8 mouse cellular contexts compared by ENCODE assay signal in the genomic region with DNA sequence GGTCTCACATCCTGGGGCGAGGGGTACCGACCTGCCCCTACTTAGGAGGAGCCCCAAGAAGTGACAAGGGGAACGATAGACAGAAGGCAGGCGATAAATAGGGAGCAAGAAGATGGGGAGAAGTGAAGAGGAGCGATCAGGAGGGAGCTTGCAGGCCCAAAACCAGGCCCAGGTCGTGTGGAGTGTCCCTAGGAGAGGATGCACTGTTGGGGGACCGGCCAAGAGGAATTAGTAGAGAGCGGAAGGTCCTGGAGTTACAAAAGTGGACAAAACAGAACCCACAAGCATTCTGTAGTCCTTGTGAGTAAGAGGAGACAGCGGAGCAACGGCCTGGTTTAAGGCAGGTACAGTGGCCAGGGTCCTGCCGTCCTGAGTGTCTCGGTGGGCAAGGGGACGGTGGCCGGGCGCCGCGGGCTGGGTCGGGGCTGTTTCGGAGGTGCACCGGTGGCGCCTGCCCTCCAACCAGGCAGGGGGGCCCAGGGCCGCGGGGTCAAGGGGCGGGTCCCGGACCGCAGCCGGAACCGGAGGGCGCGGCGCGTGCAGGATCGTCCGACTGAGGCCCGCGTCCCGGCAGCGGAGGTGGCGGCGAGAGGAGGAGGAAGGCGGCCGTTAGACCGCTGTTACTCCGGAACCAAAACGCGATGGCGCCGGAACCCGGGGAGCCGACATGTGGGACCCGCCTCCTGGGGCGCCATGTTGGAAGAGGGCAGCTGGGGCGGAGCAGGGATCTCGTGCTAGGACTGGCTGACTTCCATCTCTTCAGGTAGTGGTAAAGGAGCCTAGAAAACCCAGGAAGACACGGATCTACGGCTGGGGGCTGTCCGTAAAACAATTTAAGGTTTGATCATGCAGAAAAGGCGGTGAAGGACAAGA. TPM values are rescaled to one million over a fixed set of nuclear protein-coding genes. Genes with fewer than 3 reads are reported as not detected.
A peak's percentile ranks its signal among the peaks of the same experiment; 100 is the strongest.
DNase-seq lines count a peak whose midpoint lies in the region; ATAC-seq and TF ChIP-seq lines count a peak whose summit lies in the region.

Gene Map2k5, minus strand, starts transcription at position 633 of the 873 bp plus-strand sequence.

- no peak for DNase-seq in Patski (ENCODE audit: low read depth, low spot score)
- peak; percentile 96 for DNase-seq in cerebellum, postnatal 14 days
- peak; percentile 79 to 89 for DNase-seq in frontal cortex, postnatal 14 days (ENCODE audit: low spot score in 2 of 2)
- DNase-seq in layer of hippocampus, postnatal 36 days, result peak; percentile 88 to 91
- peak; percentile 94 for DNase-seq in lung, postnatal 36 days
- DNase-seq in retina, postnatal 1 day, result peak; percentile 94
- peak; percentile 85 to 93 for DNase-seq in urinary bladder, adult 18-20 months (ENCODE audit: low spot score in 2 of 2)

- H3K4me1 ChIP-seq in hindbrain, embryonic 13.5 days (replicated peaks), result peaks cover 45% of the 10 kb centered on the region

- POLR2A ChIA-PET in Patski (lab: Charles Lee), result interaction anchor here (0.7 to 1.0 kb wide), 4 partner anchors 16 to 117 kb away, joined by 4 to 9 read pairs (median 6); no protein-coding TSS in a partner anchor

- peak within 1 kb of the TSS; percentile 92 for H3K9ac ChIP-seq in hindbrain, embryonic 13.5 days

- H3K27me3 ChIP-seq in Patski, result no peaks in the 10 kb centered on the region
- no peaks in the 10 kb centered on the region for H3K27me3 ChIP-seq in hindbrain, embryonic 13.5 days

- H3K4me3 ChIP-seq in hindbrain, embryonic 13.5 days, result peak within 1 kb of the TSS; percentile 85

- in situ Hi-C loops in Patski (cut with MboI; ENCODE audit: low pct_unique_long_range_greater_than_20kb), result no loop called here

- peak; percentile 47 for ATAC-seq in Patski
- ATAC-seq in hindbrain, embryonic 13.5 days (ENCODE audit: low FRiP score), result peak; percentile 95

- H3K9me3 ChIP-seq in hindbrain, embryonic 13.5 days, result no peaks in the 10 kb centered on the region

- H3K27ac ChIP-seq in hindbrain, embryonic 13.5 days, result peak within 1 kb of the TSS; percentile 92

- peak within 1 kb of the TSS; percentile 94 for H3K4me2 ChIP-seq in hindbrain, embryonic 13.5 days

- CTCF ChIA-PET in Patski (lab: Charles Lee), result interaction anchor here (1.1 kb wide), 1 partner anchor 10 kb away, joined by 3 read pairs; no protein-coding TSS in a partner anchor

- peaks cover 7% of the 10 kb centered on the region; the same call in 1 of the 2 replicates for H3K36me3 ChIP-seq in hindbrain, embryonic 13.5 days

- WGBS in hindbrain, embryonic 13.5 days, result under 1% methylated on average over 57 of the region's 58 CpGs

- no peak for TF ChIP-seq CTCF in Patski (IDR thresholded peaks at IDR 0.05)

RNA-seq across cellular contexts. Expression of gene Map2k5, which starts in this region (rescaled TPM):
- 31.5 TPM for polyA plus RNA-seq in Patski (2021)
- polyA plus RNA-seq in hindbrain, embryonic 13.5 days (2015; fragmentation: Nextera tagmentation; extraction: Ambion mirVana), result 36.3 and 37.4 TPM in 2 replicates
- total RNA-seq in layer of hippocampus, postnatal 36 days (2021), result 10 to 100 TPM; 33.3 to 35.6 TPM
